In genomic region chr12:117592019-117592418, GRCm38 (mm10) we compare ENCODE assay signal across 18 mouse cellular contexts.
DNase-seq lines count a peak whose midpoint lies in the region; ATAC-seq and TF ChIP-seq lines count a peak whose summit lies in the region.
"Had no signal": no experiment of that assay in that cellular context is flagged by ENCODE, and none has a peak within 500 bp of the region (broad histone marks: within the 10 kb centered on the region; RNA-seq: fewer than 3 reads in every experiment).

No protein-coding gene starts in this region.

- H3K27ac ChIP-seq in heart, postnatal 0 days (ENCODE audit: low read depth): no peak overlapping the region
- H3K27ac ChIP-seq in heart, embryonic 11.5 days (ENCODE audit: low read depth, low read length): no peak overlapping the region
- H3K27ac ChIP-seq in kidney, embryonic 14.5 days (ENCODE audit: low read depth, low read length): no peak overlapping the region
- no peak overlapping the region for H3K27ac ChIP-seq in midbrain, postnatal 0 days (ENCODE audit: low read depth, low read length)
- H3K27ac ChIP-seq in midbrain, embryonic 13.5 days: no peak overlapping the region
- H3K27ac ChIP-seq in cortical plate, adult 2 months (ENCODE audit: insufficient read depth, low read length): no peak overlapping the region
- H3K27ac ChIP-seq: forebrain, embryonic 12.5 days; limb, embryonic 12.5 days; liver, embryonic 15.5 days; macrophage; midbrain, embryonic 15.5 days had no signal

- WGBS in heart, postnatal 0 days: 43% methylated on average over 2 of the region's 2 CpGs
- WGBS in heart, embryonic 11.5 days (ENCODE audit: insufficient replicate concordance): 32% methylated on average over 2 of the region's 2 CpGs
- 43% methylated on average over 2 of the region's 2 CpGs for WGBS in kidney, embryonic 14.5 days
- 33% methylated on average over 2 of the region's 2 CpGs for WGBS in midbrain, postnatal 0 days
- WGBS in midbrain, embryonic 13.5 days: 34% methylated on average over 2 of the region's 2 CpGs

- no peaks in the 10 kb centered on the region for H3K27me3 ChIP-seq in heart, postnatal 0 days (ENCODE audit: control insufficient read depth, insufficient read depth, low read length)
- H3K27me3 ChIP-seq in heart, embryonic 11.5 days (ENCODE audit: control insufficient read depth, insufficient read depth, low read length): no peaks in the 10 kb centered on the region
- H3K27me3 ChIP-seq in kidney, embryonic 14.5 days (ENCODE audit: control insufficient read depth, insufficient read depth, low read length): no peaks in the 10 kb centered on the region
- no peaks in the 10 kb centered on the region for H3K27me3 ChIP-seq in midbrain, postnatal 0 days (ENCODE audit: insufficient read depth, low read length)
- no peaks in the 10 kb centered on the region for H3K27me3 ChIP-seq in midbrain, embryonic 13.5 days
- H3K27me3 ChIP-seq: forebrain, embryonic 12.5 days; limb, embryonic 12.5 days; liver, embryonic 15.5 days; midbrain, embryonic 15.5 days had no signal

- H3K4me3 ChIP-seq in heart, postnatal 0 days (ENCODE audit: low read depth, low read length): no peak overlapping the region
- H3K4me3 ChIP-seq in heart, embryonic 11.5 days (ENCODE audit: low read depth, low read length): no peak overlapping the region
- H3K4me3 ChIP-seq in kidney, embryonic 14.5 days (ENCODE audit: low read length): no peak overlapping the region
- H3K4me3 ChIP-seq in midbrain, postnatal 0 days (ENCODE audit: low read depth, low read length): no peak overlapping the region
- no peak overlapping the region for H3K4me3 ChIP-seq in midbrain, embryonic 13.5 days (replicated peaks)
- H3K4me3 ChIP-seq in cortical plate, adult 2 months (ENCODE audit: insufficient read depth, low read length): no peak overlapping the region
- H3K4me3 ChIP-seq: forebrain, embryonic 12.5 days; limb, embryonic 12.5 days; liver, embryonic 15.5 days; midbrain, embryonic 15.5 days had no signal

- no peak overlapping the region for H3K4me2 ChIP-seq in heart, postnatal 0 days (ENCODE audit: low read depth, low read length)
- H3K4me2 ChIP-seq in heart, embryonic 11.5 days: no peak overlapping the region
- no peak overlapping the region for H3K4me2 ChIP-seq in kidney, embryonic 14.5 days (replicated peaks; ENCODE audit: low read depth, low read length)
- H3K4me2 ChIP-seq in midbrain, postnatal 0 days (ENCODE audit: low read depth, low read length, poor library complexity, severe bottlenecking): no peak overlapping the region
- no peak overlapping the region for H3K4me2 ChIP-seq in midbrain, embryonic 13.5 days (replicated peaks)
- H3K4me2 ChIP-seq: forebrain, embryonic 12.5 days; limb, embryonic 12.5 days; liver, embryonic 15.5 days; midbrain, embryonic 15.5 days had no signal

- no peak for TF ChIP-seq POLR2A in cortical plate, adult 2 months (IDR thresholded peaks at IDR 0.05; ENCODE audit: extremely low read depth, insufficient read depth, low read length)

- H3K4me1 ChIP-seq in heart, postnatal 0 days (ENCODE audit: control insufficient read depth, insufficient read depth): no peaks in the 10 kb centered on the region
- no peaks in the 10 kb centered on the region for H3K4me1 ChIP-seq in heart, embryonic 11.5 days (ENCODE audit: control insufficient read depth, insufficient read depth, low read length)
- no peaks in the 10 kb centered on the region for H3K4me1 ChIP-seq in kidney, embryonic 14.5 days (ENCODE audit: control insufficient read depth, insufficient read depth, low read length)
- H3K4me1 ChIP-seq in midbrain, postnatal 0 days (ENCODE audit: insufficient read depth, low read length): no peaks in the 10 kb centered on the region
- H3K4me1 ChIP-seq in midbrain, embryonic 13.5 days (replicated peaks): peaks cover 5% of the 10 kb centered on the region; the same call in 1 of the 2 replicates
- H3K4me1 ChIP-seq in cortical plate, adult 2 months (ENCODE audit: control insufficient read depth, insufficient read depth, low read length): no peaks in the 10 kb centered on the region
- H3K4me1 ChIP-seq: forebrain, embryonic 12.5 days; limb, embryonic 12.5 days; liver, embryonic 15.5 days had no signal

- DNase-seq in heart, postnatal 0 days (ENCODE audit: low spot score): peak; percentile 11
- peak; percentile 24 for DNase-seq in kidney, postnatal 14 days
- DNase-seq in midbrain, postnatal 0 days (ENCODE audit: low spot score): no peak
- DNase-seq: adrenal gland, adult 2 months; cerebellum, adult 2 months; thymus, postnatal 14 days had no signal

- ATAC-seq in heart, postnatal 0 days (ENCODE audit: insufficient read depth, low read depth): no peak
- ATAC-seq in heart, embryonic 11.5 days (replicated peaks; ENCODE audit: insufficient number of reproducible peaks, low FRiP score, low TSS enrichment): no peak
- no peak for ATAC-seq in kidney, embryonic 14.5 days (ENCODE audit: low FRiP score, low TSS enrichment)
- ATAC-seq in midbrain, postnatal 0 days (ENCODE audit: low FRiP score): no peak
- ATAC-seq in midbrain, embryonic 13.5 days: no peak
- ATAC-seq in granulocyte monocyte progenitor cell, adult 5-6 weeks (replicated peaks; ENCODE audit: poor library complexity, severe bottlenecking): no peak
- ATAC-seq: intestine, postnatal 0 days; midbrain, embryonic 15.5 days had no signal

- H3K36me3 ChIP-seq in heart, postnatal 0 days (replicated peaks; ENCODE audit: control insufficient read depth, insufficient read depth, low read length): no peaks in the 10 kb centered on the region
- H3K36me3 ChIP-seq in heart, embryonic 11.5 days (ENCODE audit: control insufficient read depth, insufficient read depth, low read length): no peaks in the 10 kb centered on the region
- no peaks in the 10 kb centered on the region for H3K36me3 ChIP-seq in kidney, embryonic 14.5 days (ENCODE audit: control insufficient read depth, insufficient read depth, low read length)
- no peaks in the 10 kb centered on the region for H3K36me3 ChIP-seq in midbrain, postnatal 0 days (ENCODE audit: insufficient read depth, low read length)
- H3K36me3 ChIP-seq in midbrain, embryonic 13.5 days: no peaks in the 10 kb centered on the region
- H3K36me3 ChIP-seq: forebrain, embryonic 12.5 days; G1E; limb, embryonic 12.5 days; liver, embryonic 15.5 days; midbrain, embryonic 15.5 days had no signal

- H3K9ac ChIP-seq in heart, postnatal 0 days (replicated peaks; ENCODE audit: low read depth, low read length): no peak overlapping the region
- no peak overlapping the region for H3K9ac ChIP-seq in heart, embryonic 11.5 days (ENCODE audit: low read depth, low read length)
- no peak overlapping the region for H3K9ac ChIP-seq in kidney, embryonic 14.5 days (ENCODE audit: low read depth, low read length)
- no peak overlapping the region for H3K9ac ChIP-seq in midbrain, postnatal 0 days (replicated peaks; ENCODE audit: low read length, poor library complexity, severe bottlenecking)
- H3K9ac ChIP-seq in midbrain, embryonic 13.5 days (replicated peaks): no peak overlapping the region
- H3K9ac ChIP-seq: forebrain, embryonic 12.5 days; limb, embryonic 12.5 days; liver, embryonic 15.5 days; midbrain, embryonic 15.5 days had no signal

- no peak for TF ChIP-seq EP300 in heart, postnatal 0 days (IDR thresholded peaks at IDR 0.05; ENCODE audit: low read depth)

- peak; percentile 2; the same call in 1 of the 2 replicates for TF ChIP-seq CTCF in heart, postnatal 0 days (IDR thresholded peaks at IDR 0.05; ENCODE audit: low read depth)
- TF ChIP-seq CTCF in midbrain, postnatal 0 days (IDR thresholded peaks at IDR 0.05): peak; percentile 67
- TF ChIP-seq CTCF in cortical plate, adult 2 months (IDR thresholded peaks at IDR 0.05; ENCODE audit: extremely low read depth, insufficient read depth, low read length): peak; percentile 37; the same call in 1 of the 2 replicates

- no peaks in the 10 kb centered on the region for H3K9me3 ChIP-seq in heart, postnatal 0 days (replicated peaks; ENCODE audit: control insufficient read depth, low read length)
- H3K9me3 ChIP-seq in heart, embryonic 11.5 days (replicated peaks; ENCODE audit: control insufficient read depth, low read length): no peaks in the 10 kb centered on the region
- H3K9me3 ChIP-seq in kidney, embryonic 14.5 days (ENCODE audit: control insufficient read depth, low read length): no peaks in the 10 kb centered on the region
- no peaks in the 10 kb centered on the region for H3K9me3 ChIP-seq in midbrain, postnatal 0 days (ENCODE audit: low read length)
- H3K9me3 ChIP-seq in midbrain, embryonic 13.5 days: no peaks in the 10 kb centered on the region
- H3K9me3 ChIP-seq: liver, embryonic 15.5 days; midbrain, embryonic 15.5 days had no signal

Comparison
In these comparisons a context has a peak if more than half of its experiments do, and no peak if none do; other contexts are left out.
1. CTCF ChIP-seq: peak in every context shown above with its lines; median percentile 67 in midbrain, postnatal 0 days; 37 in cortical plate, adult 2 months; 2 in heart, postnatal 0 days.